Mouse (Mus musculus): ENCODE results near the gene Cubn.

The Cubn gene

DNA sequence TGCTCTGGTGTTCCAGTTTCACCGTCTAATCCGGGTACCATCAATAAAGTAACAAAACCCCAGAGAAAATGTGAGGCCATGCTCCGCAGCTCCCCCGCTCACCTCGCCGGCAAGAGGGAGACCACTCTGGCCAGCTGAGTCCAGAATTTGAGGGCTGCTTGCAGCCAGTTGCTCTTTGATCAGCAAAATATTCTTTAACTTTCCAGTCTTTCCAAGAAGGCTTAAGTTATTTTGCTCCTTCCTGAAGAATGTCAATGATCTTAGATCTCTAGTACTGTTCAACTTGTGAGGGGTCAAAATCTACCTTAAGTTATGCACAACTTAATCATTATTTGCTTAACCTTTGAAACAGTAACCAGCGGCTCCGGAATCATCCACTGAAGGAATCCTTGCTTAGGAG lies at the start of gene Cubn:
Cubn (minus strand) TSS at position 80 of the 400 bp plus-strand sequence.
- DNase-seq (ENCODE audit: low spot score): no peak

DNA sequence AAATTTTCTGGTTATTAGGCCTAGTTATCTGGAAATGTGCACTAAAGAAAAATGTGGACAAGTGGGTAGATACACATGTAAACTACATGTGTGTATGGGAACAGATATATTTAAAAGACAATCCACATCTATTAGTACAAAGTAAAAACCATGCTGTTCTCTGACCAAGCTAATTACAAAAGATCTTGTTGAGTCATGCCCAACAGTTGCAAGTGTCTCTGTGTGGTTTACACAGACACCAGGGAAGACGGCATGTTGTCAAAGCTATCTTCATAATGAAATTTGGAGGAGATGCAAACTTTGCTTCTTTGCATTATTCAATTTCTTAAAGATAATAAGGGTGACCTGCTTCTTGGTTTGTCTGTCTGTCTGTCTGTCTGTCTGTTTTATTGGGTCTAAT lies 48.2 kb upstream of the Cubn start:
- DNase-seq (ENCODE audit: low spot score): no peak

DNA sequence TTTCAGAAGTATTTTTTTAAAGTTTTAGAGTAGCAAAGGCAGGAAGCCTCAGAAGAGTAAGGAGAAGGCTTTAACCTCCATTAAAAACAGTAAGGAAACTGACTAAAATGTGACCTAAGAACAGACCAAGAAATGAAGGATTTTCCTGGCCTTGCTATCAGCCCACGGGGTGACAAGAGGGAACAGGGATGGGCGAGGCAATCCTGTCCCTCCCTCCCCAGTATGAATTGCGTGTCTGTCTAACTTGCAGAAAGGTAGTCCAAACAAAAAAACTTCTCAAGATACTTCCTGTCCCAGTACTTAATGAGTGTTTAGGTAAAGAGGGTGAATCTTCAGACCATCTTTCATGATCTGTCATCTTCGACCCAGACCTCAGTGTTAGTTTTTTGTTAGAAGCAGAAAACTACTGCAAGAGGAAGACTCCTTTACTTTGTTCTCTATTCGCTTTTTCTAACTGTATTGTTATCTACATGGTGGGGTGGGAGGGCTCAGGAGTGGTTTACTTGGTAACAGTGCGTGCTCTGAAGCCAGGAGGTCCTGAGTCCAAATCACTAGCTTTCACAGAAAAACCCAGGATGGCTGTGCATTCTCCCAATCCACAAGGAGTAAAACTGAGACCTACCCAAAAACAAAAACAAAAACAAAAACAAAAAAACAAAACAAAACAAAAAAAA lies 47.2 kb upstream of the Cubn start:
- DNase-seq (ENCODE audit: low spot score): no peak

DNA sequence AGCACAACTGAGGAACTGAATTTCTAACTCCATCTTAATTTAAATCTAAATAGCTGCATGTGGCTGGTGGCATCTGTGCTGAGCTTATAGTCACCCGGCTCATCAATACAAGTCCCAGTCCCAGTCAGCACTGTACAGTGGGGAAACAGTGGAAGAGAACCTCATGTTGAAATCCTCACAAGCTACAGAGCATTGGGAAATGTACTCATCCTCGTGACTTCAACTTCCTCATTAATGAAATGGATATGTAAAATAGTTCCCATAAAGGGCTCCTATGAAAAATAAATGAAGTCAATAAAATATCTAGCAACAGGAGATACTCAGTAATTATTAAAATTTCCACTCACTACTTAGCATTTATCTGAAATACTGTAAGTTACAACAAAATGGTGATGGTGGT lies 46.6 kb upstream of the Cubn start:
- DNase-seq (ENCODE audit: low spot score): no peak

DNA sequence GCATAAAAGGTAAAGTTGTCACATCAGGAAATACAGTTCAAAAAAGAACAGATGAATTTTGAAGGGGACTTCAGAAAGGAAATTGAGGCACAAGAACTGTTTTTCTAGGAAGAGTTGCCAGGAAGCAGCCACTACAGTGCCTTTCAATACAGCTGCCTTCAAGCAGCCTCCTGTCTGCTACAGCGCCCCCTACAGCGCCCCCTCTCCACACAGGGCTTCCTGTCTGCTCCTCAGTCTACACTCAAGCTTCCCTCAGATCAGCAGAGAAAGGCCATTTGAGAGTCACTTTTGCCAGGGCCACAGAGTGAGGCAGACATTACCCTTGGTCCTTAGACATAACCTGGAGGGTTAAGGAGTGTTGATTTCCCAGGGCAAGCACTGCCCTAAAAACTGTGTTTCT lies 46.1 kb upstream of the Cubn start:
- peak; percentile 29 for DNase-seq (ENCODE audit: low spot score)

DNA sequence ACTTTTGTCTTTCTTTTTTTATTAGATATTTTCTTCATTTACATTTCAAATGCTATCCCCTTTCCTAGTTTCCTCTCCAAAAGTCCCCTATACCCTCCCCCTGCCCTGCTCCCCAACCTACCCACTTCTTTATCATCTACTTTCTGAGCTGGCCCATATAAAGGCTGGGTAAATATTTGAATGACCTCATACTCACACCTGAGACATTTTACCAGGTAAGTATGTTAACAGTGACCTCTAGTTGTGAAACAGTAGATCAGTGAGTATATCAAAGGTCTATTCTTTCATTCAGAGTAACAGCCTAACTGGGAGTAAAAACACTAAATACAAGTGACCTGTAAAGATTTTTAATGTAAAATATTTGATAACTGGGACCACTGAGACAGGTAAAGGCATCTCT lies 45.1 kb upstream of the Cubn start:
- no peak for DNase-seq (ENCODE audit: low spot score)

DNA sequence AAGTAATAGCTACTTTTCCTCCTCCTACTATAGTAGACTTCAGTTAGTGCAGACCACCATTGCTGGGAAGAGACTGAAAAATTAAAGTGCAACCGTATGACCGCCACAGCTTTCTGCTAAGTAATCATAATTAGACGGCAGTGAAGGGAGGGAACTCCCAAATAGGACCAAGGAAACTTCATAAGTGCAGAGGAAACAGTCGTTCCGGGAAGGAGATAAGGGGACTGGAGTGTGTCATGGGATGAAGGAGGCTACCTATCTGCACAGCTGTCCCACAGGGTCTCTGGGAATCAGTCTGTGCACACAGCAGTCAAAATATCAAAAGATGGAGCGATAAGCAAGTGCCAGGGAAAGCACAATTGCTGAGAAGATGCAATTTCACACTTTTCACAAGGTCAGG lies 39.0 kb upstream of the Cubn start:
- no peak for DNase-seq (ENCODE audit: low spot score)

DNA sequence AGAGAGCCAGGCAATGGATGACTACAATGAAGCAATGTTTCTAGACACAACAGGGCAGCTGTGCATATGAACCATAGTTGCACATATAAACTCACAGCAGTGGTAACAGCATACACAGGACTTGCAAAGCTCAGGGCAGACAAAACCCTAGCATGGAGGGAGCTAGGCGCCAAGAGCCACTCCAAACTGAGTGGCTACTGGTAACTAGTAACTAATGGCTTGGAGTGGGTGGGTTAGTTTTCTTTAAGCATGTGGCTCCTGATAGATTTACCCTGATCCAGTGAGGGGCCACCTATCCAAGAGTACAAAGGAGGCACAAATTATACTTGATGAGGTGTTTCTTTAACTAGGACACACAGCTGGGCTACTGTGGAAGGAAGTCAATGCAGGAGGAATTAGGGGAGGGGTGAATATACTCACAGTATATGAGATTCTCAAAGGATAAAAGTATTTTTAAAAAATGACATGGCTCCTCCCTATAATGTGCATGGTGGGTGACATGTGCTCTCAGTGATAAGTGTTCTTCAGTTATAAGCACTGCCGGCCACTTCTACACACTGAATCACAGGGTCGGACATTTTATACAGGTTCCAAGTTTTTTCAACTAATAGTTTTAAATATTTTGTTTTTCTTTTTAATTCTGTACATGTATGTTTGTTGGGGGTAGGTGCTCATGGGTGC lies 37.8 kb upstream of the Cubn start:
- DNase-seq (ENCODE audit: low spot score): no peak

DNA sequence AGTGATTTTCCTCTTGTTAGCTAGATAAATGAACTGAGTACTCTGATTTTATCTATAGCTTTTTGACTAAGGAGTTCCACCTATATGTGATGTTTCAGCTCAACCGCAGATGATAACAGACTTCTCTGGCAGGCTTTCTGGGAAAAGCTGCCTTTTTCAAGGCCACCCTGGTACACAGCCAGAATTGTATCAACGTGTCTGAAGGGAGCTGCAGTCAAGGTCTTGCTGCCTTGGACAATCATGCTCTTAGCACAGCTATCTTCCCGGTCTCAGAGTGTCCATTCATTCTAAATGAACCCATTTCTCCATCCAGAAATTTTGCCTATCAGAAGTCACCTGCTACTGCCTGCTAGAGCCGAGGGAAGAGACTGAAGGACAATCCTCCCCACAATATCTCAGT lies 35.9 kb upstream of the Cubn start:
- no peak for DNase-seq (ENCODE audit: low spot score)

DNA sequence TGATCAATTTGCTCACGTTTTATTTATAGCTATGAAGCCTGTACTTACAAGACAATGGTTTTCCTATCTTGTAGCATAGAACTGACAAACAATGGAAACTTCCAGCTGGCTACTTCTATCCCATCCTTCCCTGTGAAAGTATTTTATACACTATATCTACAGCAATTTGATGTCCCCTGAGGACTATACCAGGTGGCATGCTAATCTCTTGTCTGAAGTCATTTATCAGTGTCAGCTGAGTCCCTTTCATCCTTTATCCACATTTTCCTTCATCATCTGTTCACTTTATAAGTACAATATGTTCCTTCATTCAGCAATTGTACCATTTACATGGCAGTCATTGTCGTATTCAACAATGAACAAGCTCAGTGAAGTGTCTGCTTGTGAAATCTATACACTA lies 35.5 kb upstream of the Cubn start:
- DNase-seq (ENCODE audit: low spot score): no peak

DNA sequence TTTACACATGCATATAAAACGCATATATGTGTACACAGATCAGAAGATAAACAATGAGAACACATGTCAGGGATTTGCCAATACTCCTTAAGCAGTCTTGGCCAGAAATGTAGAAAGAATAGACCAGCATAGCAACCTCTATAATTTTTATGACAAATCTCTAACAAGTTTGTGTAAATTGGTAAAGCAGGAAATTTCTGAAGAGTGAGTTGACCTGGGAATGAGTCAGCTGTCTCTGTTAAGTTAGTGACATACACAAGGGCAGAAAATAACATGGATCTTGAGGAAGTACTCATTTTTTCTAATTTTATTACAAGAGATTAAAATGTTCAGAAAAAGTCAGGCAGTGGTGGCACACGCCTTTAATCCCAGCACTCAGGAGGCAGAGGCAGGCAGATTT lies 34.6 kb upstream of the Cubn start:
- DNase-seq (ENCODE audit: low spot score): no peak

DNA sequence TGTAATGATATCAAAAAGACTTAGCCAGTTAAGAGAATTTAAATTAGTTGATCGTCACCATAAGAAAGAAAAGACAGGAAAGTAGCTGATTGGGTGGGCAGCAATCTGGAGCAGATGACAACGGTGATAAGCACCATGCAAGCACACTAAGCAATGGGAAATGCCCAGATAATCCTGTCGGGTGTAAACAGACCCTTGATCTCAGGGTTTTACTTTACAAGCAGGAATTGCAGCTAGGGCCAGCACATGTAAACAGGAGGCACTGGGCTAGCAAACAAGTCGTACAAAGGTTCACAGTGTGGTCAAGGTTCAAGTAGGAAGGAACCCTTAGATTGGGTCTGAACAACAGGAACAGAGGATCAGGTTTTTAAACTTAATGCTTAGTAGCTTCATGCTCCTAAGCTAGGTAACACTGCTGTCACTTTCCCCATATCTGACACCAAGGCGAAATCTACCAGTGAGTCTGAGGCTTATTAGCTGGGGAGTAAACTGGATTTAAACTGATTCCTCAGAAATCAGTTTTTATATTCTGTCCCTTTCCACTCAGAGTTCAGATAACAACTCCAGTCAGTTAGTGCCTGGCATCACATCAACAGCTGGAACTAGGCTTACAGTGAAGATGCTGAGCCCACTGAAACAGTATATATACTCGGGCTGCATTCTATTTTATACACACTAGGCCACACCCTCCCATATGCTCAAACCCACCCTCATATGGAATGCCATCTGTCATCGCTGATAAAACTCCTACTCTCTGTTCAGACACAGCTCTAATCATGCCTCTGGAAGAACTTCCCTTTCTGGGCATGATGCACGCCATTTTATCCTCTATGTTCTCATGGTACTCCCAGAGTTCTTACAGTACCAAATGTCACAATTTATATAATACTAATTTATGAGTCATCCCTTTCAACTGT lies 32.2 kb upstream of the Cubn start:
- DNase-seq (ENCODE audit: low spot score): peak; percentile 58

DNA sequence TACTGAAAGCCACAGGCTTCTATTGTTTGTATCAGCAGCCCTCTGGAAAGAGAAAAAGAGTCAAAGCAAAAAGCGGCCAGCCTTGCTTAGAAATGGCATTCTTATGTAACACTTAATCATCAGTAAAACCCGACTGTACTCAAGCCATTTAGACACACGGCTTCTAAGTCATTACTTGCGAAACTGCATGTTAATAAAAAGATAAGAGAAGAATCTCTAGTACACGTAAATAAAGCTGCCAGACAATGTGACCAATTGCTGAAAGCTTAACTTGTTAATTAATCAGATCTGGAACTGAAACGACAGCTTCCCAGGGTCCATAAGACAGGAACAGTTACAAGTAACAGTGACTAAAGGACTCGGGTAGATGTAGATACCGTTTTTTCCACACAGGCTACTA lies 30.5 kb upstream of the Cubn start:
- DNase-seq (ENCODE audit: low spot score): no peak

DNA sequence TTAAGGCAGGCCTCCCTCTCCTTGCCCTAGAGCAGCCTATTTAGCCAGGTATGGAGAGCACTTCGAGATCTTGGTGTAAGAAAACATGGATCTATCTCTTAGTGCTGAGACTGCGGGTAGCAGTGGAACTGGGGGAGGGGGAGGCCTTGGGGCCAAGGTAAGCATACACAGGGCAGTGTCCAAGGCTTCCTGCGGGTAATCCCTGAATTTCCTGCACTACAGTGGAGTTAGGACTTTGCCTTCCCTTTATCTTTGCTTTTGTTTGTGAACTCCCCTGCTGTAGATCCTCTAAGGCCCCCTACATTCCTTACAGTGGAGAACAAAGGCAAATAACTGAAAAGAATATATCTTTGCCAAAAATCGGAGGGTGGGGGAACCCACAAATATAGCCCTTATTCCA lies 23.3 kb upstream of the Cubn start:
- DNase-seq (ENCODE audit: low spot score): no peak

DNA sequence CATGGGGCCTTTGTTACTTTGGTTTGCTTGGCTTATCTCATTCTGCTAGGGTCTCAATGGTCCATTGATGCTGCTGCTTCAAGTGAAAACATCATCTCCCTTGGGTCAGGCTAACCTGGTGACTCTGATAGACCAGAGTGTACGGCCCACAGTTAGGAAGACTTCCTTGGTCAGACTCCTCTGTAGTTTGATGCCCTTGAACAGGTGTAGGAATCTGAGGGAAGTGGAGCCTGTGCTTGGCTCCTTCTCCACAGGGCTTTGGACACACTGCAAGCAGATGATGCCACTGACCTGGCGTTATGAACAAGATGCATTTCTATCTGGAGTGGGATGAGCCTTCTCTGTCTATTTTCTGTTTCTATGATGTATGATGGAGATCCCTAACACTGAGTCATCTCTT lies 11.1 kb upstream of the Cubn start:
- no peak for DNase-seq (ENCODE audit: low spot score)

DNA sequence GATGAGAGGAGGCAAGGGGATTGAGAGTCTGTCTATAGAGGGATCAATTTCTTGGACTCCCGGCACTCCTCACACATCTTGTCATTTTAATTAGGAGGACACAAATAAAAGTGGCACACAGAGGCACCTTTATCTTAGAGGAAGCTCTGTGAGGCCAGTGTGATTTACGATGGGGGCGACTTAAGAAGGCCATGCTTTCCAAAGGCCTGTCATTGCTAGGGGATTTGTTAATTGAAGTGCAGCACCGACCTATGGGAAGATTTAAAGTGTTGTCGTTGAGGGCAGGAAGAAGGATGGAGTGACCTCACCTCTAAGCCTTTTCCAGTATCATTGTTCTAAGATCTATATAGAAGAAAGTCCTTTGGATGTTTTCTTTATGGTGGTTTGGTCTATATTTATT lies 9.9 kb upstream of the Cubn start:
- DNase-seq (ENCODE audit: low spot score): no peak

DNA sequence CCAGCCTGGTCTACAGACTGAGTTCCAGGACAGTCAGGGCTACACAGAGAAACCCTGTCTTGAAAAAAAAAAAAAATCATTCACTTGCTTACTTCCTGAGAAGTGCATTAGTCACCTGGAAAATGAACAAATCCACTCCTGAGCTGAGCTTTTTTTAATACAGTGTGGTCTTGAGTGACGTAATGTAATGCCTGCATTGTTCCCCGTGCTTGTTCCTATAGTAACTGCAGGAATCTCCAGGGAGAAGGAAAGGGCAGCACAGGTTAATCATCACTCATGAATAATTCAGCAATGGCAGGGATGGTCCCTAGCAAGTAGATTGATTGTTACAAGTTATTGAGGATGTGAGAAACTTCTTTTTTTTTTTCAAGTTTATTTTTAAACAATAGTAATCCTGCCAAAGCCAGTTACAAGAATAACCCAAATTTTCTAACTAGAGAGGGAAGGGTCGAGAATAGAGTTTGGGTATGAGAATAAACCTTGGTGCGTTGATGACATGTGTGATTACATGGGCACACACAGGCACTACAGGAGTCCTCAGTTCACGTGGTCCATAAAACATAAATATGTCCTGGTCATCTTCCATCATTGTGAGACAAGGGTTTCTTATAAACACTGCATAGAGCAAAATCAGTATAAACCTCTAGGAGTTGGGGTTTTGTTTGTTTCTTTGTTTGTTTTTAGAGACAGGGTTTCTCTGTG lies 8.8 kb upstream of the Cubn start:
- DNase-seq (ENCODE audit: low spot score): no peak

DNA sequence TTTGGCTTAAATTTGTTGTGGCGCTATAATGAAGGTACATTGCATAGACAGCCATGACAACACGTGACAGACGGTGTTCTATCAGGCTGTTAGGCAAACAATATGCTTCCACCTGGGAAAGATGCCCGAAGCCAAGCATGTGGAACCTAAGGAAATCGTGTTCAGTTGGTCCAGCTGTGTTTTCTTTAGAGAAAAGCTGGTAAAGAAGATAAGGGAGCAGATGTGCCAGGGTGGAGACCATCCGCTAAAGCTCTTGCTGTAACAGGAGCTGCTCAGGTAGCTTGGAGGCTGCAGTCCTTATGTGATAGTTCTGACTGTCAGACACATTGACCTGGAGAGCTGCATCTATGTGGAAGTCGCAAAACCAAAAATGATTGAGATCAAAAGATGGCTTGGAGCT lies 7.6 kb upstream of the Cubn start:
- DNase-seq (ENCODE audit: low spot score): no peak

DNA sequence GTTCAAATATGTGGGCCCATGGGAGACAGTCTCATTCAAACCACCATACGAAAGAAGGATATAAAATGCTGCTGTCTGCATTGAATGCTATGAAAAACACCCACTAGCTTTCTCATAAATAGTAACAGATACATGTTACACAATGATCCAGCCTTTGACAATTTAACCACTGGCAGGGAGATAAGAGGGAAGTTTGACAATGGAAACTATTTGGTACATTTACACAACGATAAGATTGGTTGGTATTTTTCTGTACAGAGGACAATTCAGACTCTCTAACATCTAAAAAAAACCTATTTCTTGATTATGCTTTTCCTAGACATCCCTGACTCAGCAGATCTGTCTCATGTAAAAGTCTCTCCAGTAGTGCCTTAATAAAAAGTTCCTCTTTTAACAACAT lies 4.5 kb upstream of the Cubn start:
- no peak for DNase-seq (ENCODE audit: low spot score)

DNA sequence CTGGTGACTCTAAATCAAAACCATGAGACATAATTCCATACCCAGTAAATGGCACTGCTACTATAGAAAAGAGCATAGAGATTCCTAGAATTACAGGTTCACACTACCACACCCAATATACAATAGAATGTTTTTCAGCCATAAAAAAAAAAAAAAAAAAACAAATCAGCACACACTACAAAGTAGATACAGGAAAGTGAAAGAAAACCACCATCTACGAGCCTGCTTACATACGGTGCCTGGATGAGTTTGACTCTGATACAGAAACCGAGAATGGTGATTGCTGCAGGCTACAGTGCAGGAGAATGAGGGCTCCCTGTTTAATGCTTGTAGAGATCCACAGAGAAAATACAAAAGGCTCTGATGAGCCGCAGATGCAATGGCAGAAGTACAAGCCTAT lies 1.3 kb upstream of the Cubn start:
- DNase-seq (ENCODE audit: low spot score): no peak

DNA sequence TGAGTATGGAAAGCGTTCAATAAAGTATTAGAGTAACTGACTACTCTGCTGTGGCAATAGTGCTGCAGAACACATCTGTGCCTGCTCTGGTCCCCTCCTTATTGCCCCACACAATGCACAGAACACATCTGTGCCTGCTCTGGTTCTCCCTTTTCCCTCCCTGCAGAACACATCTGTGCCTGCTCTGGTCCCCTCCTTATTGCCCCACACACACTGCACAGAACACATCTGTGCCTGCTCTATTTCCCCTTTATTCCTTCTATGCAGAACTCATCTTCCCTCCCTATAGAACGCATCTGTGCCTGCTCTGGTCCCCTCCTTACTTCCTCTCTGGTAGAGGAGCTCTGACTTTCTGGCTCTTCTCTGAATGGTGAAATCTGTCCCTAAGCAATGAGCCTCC lies 1.1 kb downstream of the Cubn start:
- no peak for DNase-seq (ENCODE audit: low spot score)

DNA sequence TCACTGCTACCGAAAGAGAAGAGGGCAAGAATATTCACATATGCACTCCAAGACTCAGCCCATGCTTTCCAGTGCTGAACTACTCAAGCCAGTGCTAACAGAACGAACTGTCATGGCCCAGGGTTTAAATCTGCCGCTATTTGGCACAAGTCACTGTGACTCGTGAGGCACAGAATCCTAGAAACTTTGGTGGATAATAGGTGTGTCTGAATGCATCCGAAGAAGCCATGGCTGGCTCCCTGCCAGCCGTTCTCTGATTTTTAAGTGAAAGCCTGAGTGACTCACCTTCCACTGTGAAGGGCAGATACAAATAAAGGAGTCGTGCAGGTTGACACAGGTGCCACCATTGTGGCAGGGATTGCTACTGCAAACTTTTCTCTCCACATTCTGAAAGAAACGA lies 5.1 kb downstream of the Cubn start:
- DNase-seq (ENCODE audit: low spot score): no peak

DNA sequence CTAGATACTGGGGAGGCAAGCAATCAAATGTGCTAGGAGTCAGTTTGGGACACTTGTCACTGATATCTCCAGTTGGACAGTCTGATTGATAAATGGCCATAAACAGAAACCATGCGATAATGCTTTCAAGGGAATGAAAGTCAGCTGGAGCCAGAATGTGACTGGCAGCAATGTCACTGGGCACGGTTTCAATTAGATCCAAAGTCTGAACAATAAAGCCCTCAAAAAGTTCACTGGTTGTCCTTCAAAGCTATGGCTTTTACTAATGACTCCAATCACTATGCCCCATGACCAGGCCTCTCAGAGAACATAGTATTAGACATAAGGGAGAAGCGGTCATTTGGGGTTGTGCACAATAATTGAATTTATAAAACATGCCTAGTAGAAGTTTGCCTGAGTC lies 7.0 kb downstream of the Cubn start:
- peak; percentile 63 for DNase-seq (ENCODE audit: low spot score)

Measured in adipocyte (in vitro differentiated cells).